Mouse (Mus musculus): ENCODE measurements around the gene Dpep2nb. TPM values are rescaled to one million over a fixed set of nuclear protein-coding genes. Genes with fewer than 3 reads are reported as not detected.
A peak's percentile ranks its signal among the peaks of the same experiment; 100 is the strongest.
"Not testable (repeated sequence)": the region's sequence is repeated elsewhere in the genome, so short reads cannot be mapped to it uniquely, and the experiment has no call there.

The Dpep2nb gene
- polyA plus RNA-seq, 1 experiment from 2014 or later: not detected

DNA sequence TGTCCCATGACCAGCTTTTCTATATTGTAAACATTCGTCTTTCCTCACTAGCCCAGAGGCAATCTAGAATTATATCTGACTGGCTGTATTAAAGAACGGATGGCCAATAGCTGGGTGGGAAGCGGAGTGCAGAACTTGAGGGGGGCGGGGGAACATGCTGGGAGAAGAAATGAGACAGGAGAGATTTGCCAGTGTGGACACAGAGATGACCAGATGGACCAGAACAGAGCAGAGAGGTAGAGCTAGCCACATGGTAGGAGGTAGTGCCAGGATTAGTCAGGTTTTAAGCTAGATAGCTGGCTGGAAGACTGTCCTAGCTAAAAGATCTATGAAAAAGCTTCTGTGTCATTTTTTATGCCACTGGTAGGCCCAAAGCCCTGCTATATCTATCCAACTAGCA is 3.9 kb downstream of the Dpep2nb start:
- Histone ChIP-seq H3K27me3 (no peaks in the 10 kb centered on the region), H3K4me3 (no peak overlapping the region), H3K27ac (no peak overlapping the region), H3K4me1 (replicated peaks) (no peaks in the 10 kb centered on the region), H3K9me3 (no peaks in the 10 kb centered on the region), H3K9ac (no peak overlapping the region), H3K4me2 (no peak overlapping the region), H3K36me3 (no peaks in the 10 kb centered on the region)
- WGBS: 82% methylated on average over 4 of the region's 4 CpGs
- no peak for ATAC-seq (ENCODE audit: low FRiP score)

DNA sequence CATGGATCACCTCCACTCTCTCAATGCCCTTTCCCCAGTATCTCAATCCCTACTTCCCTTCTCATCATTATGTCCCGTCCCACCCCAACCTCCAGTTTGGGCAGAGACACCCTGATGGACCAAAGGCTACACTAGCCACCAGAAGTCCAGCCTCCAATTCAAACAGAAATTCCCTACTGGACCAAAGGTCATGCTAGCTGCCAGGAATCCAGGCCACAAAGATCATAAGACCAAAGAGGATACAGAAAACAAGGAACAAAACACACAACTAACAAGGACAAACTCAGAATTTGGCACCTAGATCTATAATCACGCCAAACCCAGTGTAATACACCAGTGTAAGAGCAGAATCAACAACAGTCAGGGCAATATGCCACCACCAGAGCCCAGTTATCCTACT is 6.8 kb downstream of the Dpep2nb start:
- Histone ChIP-seq H3K36me3 (no peaks in the 10 kb centered on the region), H3K27me3 (no peaks in the 10 kb centered on the region), H3K4me2 (no peak overlapping the region), H3K4me3 (no peak overlapping the region), H3K9me3 (no peaks in the 10 kb centered on the region), H3K27ac (no peak overlapping the region), H3K4me1 (replicated peaks) (no peaks in the 10 kb centered on the region), H3K9ac (no peak overlapping the region)
- no peak for ATAC-seq (ENCODE audit: low FRiP score)
- 85% methylated on average over 2 of the region's 2 CpGs for WGBS

DNA sequence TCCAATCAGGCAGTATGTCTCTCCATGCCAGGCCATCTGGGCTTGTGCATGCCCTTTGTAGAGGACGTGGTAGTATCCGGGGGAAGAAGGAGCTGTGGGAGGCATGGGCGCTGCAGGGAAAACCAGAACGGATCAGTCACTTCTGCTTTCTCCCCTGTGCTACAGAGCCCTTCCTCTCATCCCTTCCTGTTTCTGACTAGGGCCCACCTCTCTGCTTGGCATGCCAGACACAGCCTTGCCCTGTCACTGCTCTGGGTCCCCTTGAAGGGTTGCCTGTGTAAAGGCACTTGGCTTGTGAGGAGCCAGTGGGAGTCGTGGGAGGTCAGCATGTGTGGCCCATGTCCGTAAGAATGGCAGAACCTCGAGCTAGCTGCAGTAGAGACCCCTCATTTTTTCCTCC is 9.4 kb downstream of the Dpep2nb start:
- H3K4me1 ChIP-seq (replicated peaks): no peaks in the 10 kb centered on the region
- H3K4me3 ChIP-seq: no peak overlapping the region
- H3K27me3 ChIP-seq: no peaks in the 10 kb centered on the region
- no peak overlapping the region for H3K27ac ChIP-seq
- no peak overlapping the region for H3K9ac ChIP-seq
- H3K36me3 ChIP-seq: no peaks in the 10 kb centered on the region
- WGBS: 76% methylated on average over 7 of the region's 7 CpGs
- ATAC-seq (ENCODE audit: low FRiP score): no peak
- no peaks in the 10 kb centered on the region for H3K9me3 ChIP-seq
- no peak overlapping the region for H3K4me2 ChIP-seq

GRCm38 (mm10) chr8:105993226-105993625 is 12.5 kb downstream of the Dpep2nb start:
- H3K4me2 ChIP-seq: no peak overlapping the region
- no peak overlapping the region for H3K9ac ChIP-seq
- 58% methylated on average over 4 of the region's 4 CpGs for WGBS
- H3K4me1 ChIP-seq (replicated peaks): peaks cover 4% of the 10 kb centered on the region; the same call in 1 of the 2 replicates
- H3K9me3 ChIP-seq: no peaks in the 10 kb centered on the region
- no peak overlapping the region for H3K4me3 ChIP-seq
- H3K27ac ChIP-seq: no peak overlapping the region
- H3K27me3 ChIP-seq: peaks cover 10% of the 10 kb centered on the region; the same call in 1 of the 2 replicates
- no peaks in the 10 kb centered on the region for H3K36me3 ChIP-seq
- ATAC-seq (ENCODE audit: low FRiP score): no peak

GRCm38 (mm10) chr8:105992499-105992898 is 13.3 kb downstream of the Dpep2nb start:
- Histone ChIP-seq H3K27ac (no peak overlapping the region; the same call in 1 of the 2 replicates), H3K27me3 (peaks cover 10% of the 10 kb centered on the region; the same call in 1 of the 2 replicates), H3K4me2 (no peak overlapping the region), H3K4me1 (replicated peaks) (peaks cover 4% of the 10 kb centered on the region; the same call in 1 of the 2 replicates), H3K4me3 (no peak overlapping the region), H3K36me3 (no peaks in the 10 kb centered on the region), H3K9me3 (no peaks in the 10 kb centered on the region), H3K9ac (no peak overlapping the region)
- WGBS: 71% methylated on average over 5 of the region's 5 CpGs
- no peak for ATAC-seq (ENCODE audit: low FRiP score)

- WGBS: 85% methylated on average over 2 of the region's 2 CpGs
- ATAC-seq (ENCODE audit: low FRiP score): no peak
- H3K9me3 ChIP-seq: no peaks in the 10 kb centered on the region
- H3K4me2 ChIP-seq: no peak overlapping the region
- no peaks in the 10 kb centered on the region for H3K36me3 ChIP-seq
- H3K4me1 ChIP-seq (replicated peaks): peaks cover 4% of the 10 kb centered on the region; the same call in 1 of the 2 replicates
- peaks cover 10% of the 10 kb centered on the region; the same call in 1 of the 2 replicates for H3K27me3 ChIP-seq
- H3K9ac ChIP-seq: no peak overlapping the region
- H3K4me3 ChIP-seq: no peak overlapping the region
- no peak overlapping the region for H3K27ac ChIP-seq
Measured at GRCm38 (mm10) chr8:105991546-105991945, 14.2 kb downstream of the Dpep2nb start.

GRCm38 (mm10) chr8:105990856-105991387 is 14.9 kb downstream of the Dpep2nb start, which contains the start of gene Dus2:
TSS of gene Dus2 (plus strand) at chr8:105991337.
- WGBS: 12% methylated on average over 15 of the region's 15 CpGs
- H3K27ac ChIP-seq: no peak within 1 kb of the TSS
- no peaks in the 10 kb centered on the region for H3K9me3 ChIP-seq
- H3K4me1 ChIP-seq (replicated peaks): peaks cover 4% of the 10 kb centered on the region; the same call in 1 of the 2 replicates
- ATAC-seq (ENCODE audit: low FRiP score): no peak
- no peak within 1 kb of the TSS for H3K9ac ChIP-seq
- 0 out of 2 replicates have a peak within 1 kb of the TSS, but pooled peaks have one; percentile 16 for H3K4me2 ChIP-seq
- H3K36me3 ChIP-seq: no peaks in the 10 kb centered on the region
- H3K27me3 ChIP-seq: peaks cover 10% of the 10 kb centered on the region; the same call in 1 of the 2 replicates
- H3K4me3 ChIP-seq: no peak within 1 kb of the TSS

DNA sequence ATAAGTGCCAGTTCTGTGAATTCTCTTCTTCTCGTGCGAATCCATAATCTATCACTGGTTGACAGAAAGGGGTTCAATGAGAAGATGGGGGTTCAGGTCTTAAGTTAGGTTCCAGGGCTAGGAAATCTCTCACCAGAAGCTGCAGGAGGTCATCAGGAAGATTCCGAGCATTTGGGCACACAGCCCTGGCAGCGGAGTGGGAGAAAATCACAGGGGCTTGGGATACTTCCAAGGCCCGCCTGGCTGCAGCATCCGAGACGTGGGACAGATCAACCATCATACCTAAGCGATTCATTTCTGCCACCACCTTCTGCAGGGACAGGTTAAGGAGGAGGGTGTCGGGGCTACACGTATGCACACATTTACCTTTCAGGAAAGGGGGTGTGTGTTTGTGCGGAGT is 17.2 kb downstream of the Dpep2nb start:
- H3K27me3 ChIP-seq: peaks cover 10% of the 10 kb centered on the region; the same call in 1 of the 2 replicates
- H3K4me1 ChIP-seq (replicated peaks): peaks cover 4% of the 10 kb centered on the region; the same call in 1 of the 2 replicates
- ATAC-seq (ENCODE audit: low FRiP score): no peak
- no peak overlapping the region for H3K27ac ChIP-seq
- no peak overlapping the region for H3K9ac ChIP-seq
- no peaks in the 10 kb centered on the region for H3K9me3 ChIP-seq
- no peak overlapping the region for H3K4me2 ChIP-seq
- H3K36me3 ChIP-seq: no peaks in the 10 kb centered on the region
- WGBS: 88% methylated on average over 11 of the region's 11 CpGs
- H3K4me3 ChIP-seq: no peak overlapping the region

DNA sequence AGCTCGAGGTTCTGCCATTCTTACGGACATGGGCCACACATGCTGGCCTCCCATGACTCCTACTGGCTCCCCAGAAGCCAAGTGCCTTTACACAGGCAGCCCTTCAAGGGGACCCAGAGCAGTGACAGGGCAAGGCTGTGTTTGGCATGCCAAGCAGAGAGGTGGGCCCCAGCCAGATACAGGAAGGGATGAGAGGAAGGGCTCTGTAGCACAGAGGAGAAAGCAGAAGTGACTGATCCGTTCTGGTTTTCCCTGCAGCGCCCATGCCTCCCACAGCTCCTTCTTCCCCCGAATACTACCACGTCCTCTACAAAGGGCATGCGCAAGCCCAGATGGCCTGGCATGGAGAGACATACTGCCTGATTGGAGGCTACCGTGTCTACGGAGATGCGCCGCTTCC is 22.4 kb downstream of the Dpep2nb start:
- H3K4me3 ChIP-seq, H3K36me3 ChIP-seq: not testable (repeated sequence)

GRCm38 (mm10) chr8:105981146-105981545 is 24.6 kb downstream of the Dpep2nb start:
- no peak overlapping the region for H3K4me2 ChIP-seq
- no peaks in the 10 kb centered on the region for H3K4me1 ChIP-seq (replicated peaks)
- no peak overlapping the region for H3K4me3 ChIP-seq
- H3K27me3 ChIP-seq: no peaks in the 10 kb centered on the region
- WGBS: 94% methylated on average over 1 of the region's 1 CpGs
- H3K9me3 ChIP-seq: no peaks in the 10 kb centered on the region
- no peak for ATAC-seq (ENCODE audit: low FRiP score)
- H3K9ac ChIP-seq: no peak overlapping the region
- no peak overlapping the region for H3K27ac ChIP-seq
- no peaks in the 10 kb centered on the region for H3K36me3 ChIP-seq

More for the DNA sequence above, 22.4 kb downstream of the Dpep2nb start:
- WGBS: 86% methylated on average over 10 of the region's 11 CpGs
- not testable (repeated sequence) for H3K4me1 ChIP-seq (replicated peaks); H3K4me2 ChIP-seq; H3K9ac ChIP-seq; ATAC-seq (ENCODE audit: low FRiP score); H3K9me3 ChIP-seq; H3K27me3 ChIP-seq; H3K27ac ChIP-seq

GRCm38 (mm10) chr8:105979325-105979724 is 26.4 kb downstream of the Dpep2nb start, which contains the start of gene Dpep3:
TSS of gene Dpep3 (minus strand) at chr8:105979429.
- Histone ChIP-seq H3K4me1 (replicated peaks) (no peaks in the 10 kb centered on the region), H3K4me2 (no peak within 1 kb of the TSS), H3K27ac (no peak within 1 kb of the TSS), H3K9me3 (no peaks in the 10 kb centered on the region), H3K9ac (no peak within 1 kb of the TSS), H3K36me3 (no peaks in the 10 kb centered on the region), H3K27me3 (no peaks in the 10 kb centered on the region), H3K4me3 (no peak within 1 kb of the TSS)
- whole genome bisulfite sequencing: 92% methylated on average over 15 of the region's 15 CpGs
- no peak for ATAC-seq (ENCODE audit: low FRiP score)

- Histone ChIP-seq H3K4me1 (replicated peaks) (no peaks in the 10 kb centered on the region), H3K36me3 (no peaks in the 10 kb centered on the region), H3K9ac (no peak overlapping the region), H3K9me3 (no peaks in the 10 kb centered on the region), H3K27ac (no peak overlapping the region), H3K4me3 (no peak overlapping the region), H3K27me3 (no peaks in the 10 kb centered on the region), H3K4me2 (no peak overlapping the region)
- 65% methylated on average over 7 of the region's 7 CpGs for WGBS
- no peak for ATAC-seq (ENCODE audit: low FRiP score)
Measured at GRCm38 (mm10) chr8:105975363-105975762, 30.4 kb downstream of the Dpep2nb start.

Data from hindbrain, embryonic 13.5 days (tissue).